Mouse (Mus musculus): ENCODE data around the gene Sike1.
A peak's percentile ranks its signal among the peaks of the same experiment; 100 is the strongest.

The Sike1 gene

GRCm38 (mm10) chr3:102995605-102996321 is at the start of gene Sike1:
Gene Sike1, plus strand, starts transcription at chr3:102995708.
- peak; percentile 88 to 95 for DNase-seq (ENCODE audit: low spot score in 2 of 2)

- DNase-seq (ENCODE audit: low spot score in 2 of 2): no peak
Measured at GRCm38 (mm10) chr3:102946312-102946711, 49.2 kb upstream of the Sike1 start.

GRCm38 (mm10) chr3:102946861-102947260 is 48.6 kb upstream of the Sike1 start:
- DNase-seq (ENCODE audit: low spot score in 2 of 2): no peak

- DNase-seq (ENCODE audit: low spot score in 2 of 2): no peak
Measured at GRCm38 (mm10) chr3:102954476-102954875, 41.0 kb upstream of the Sike1 start.

- DNase-seq (ENCODE audit: low spot score in 2 of 2): no peak
Measured at GRCm38 (mm10) chr3:102955143-102955542, 40.4 kb upstream of the Sike1 start.

- DNase-seq (ENCODE audit: low spot score in 2 of 2): no peak
Measured at GRCm38 (mm10) chr3:102955596-102955995, 39.9 kb upstream of the Sike1 start.

- no peak for DNase-seq (ENCODE audit: low spot score in 2 of 2)
Measured at GRCm38 (mm10) chr3:102964033-102964432, 31.5 kb upstream of the Sike1 start, which contains the start of gene Nr1h5. Gene Nr1h5, minus strand, starts transcription at chr3:102964133.

- DNase-seq (ENCODE audit: low spot score in 2 of 2): no peak
Measured at GRCm38 (mm10) chr3:102970067-102970466, 25.4 kb upstream of the Sike1 start.

- no peak for DNase-seq (ENCODE audit: low spot score in 2 of 2)
Measured at GRCm38 (mm10) chr3:102970508-102970907, 25.0 kb upstream of the Sike1 start.

GRCm38 (mm10) chr3:102976906-102977305 is 18.6 kb upstream of the Sike1 start:
- DNase-seq (ENCODE audit: low spot score in 2 of 2): no peak

- DNase-seq (ENCODE audit: low spot score in 2 of 2): no peak
Measured at GRCm38 (mm10) chr3:102979550-102980348, 15.8 kb upstream of the Sike1 start.

GRCm38 (mm10) chr3:102980349-102980736 is 15.2 kb upstream of the Sike1 start:
- DNase-seq (ENCODE audit: low spot score in 2 of 2): no peak

GRCm38 (mm10) chr3:102991041-102991440 is 4.5 kb upstream of the Sike1 start:
- DNase-seq (ENCODE audit: low spot score in 2 of 2): no peak

- no peak for DNase-seq (ENCODE audit: low spot score in 2 of 2)
Measured at GRCm38 (mm10) chr3:102992936-102993335, 2.6 kb upstream of the Sike1 start.

GRCm38 (mm10) chr3:102995233-102995604 is 289 bp upstream of the Sike1 start:
- no peak for DNase-seq (ENCODE audit: low spot score in 2 of 2)

- no peak for DNase-seq (ENCODE audit: low spot score in 2 of 2)
Measured at GRCm38 (mm10) chr3:102997036-102997435, 1.5 kb downstream of the Sike1 start.

GRCm38 (mm10) chr3:102997591-102997990 is 2.1 kb downstream of the Sike1 start:
- DNase-seq (ENCODE audit: low spot score in 2 of 2): no peak

- no peak for DNase-seq (ENCODE audit: low spot score in 2 of 2)
Measured at GRCm38 (mm10) chr3:103001595-103001994, 6.1 kb downstream of the Sike1 start.

- no peak for DNase-seq (ENCODE audit: low spot score in 2 of 2)
Measured at GRCm38 (mm10) chr3:103017350-103017749, 21.8 kb downstream of the Sike1 start.

- no peak for DNase-seq (ENCODE audit: low spot score in 2 of 2)
Measured at GRCm38 (mm10) chr3:103019462-103019861, 24.0 kb downstream of the Sike1 start.

- peak; percentile 95 to 96 for DNase-seq (ENCODE audit: low spot score in 2 of 2)
Measured at GRCm38 (mm10) chr3:103020249-103020942, 24.9 kb downstream of the Sike1 start, which contains the start of gene Csde1. Gene Csde1, plus strand, starts transcription at chr3:103020426.

GRCm38 (mm10) chr3:103020943-103021638 is 25.6 kb downstream of the Sike1 start:
- DNase-seq (ENCODE audit: low spot score in 2 of 2): peak; percentile 83 to 92

Data from urinary bladder, postnatal 4 days (tissue).